Mouse (Mus musculus) bone marrow, adult 2 months (tissue): Measurements from ENCODE around the gene Ramp3.

Source experiments
- CTCF ChIP-seq: fragments of 200-500 bp; IDR thresholded peaks from 2 replicates; pipeline ENCODE4 v1.5.1; 2011; ENCODE audit warnings: low read length, control low read depth; ENCODE audit not compliant: control insufficient read depth, insufficient read depth
- POLR2A ChIP-seq: fragments of 200-500 bp; IDR thresholded peaks from 2 replicates; pipeline ENCODE4 v1.6.1; 2011; ENCODE audit warnings: low read depth, mild to moderate bottlenecking, control low read depth, low read length, borderline replicate concordance; ENCODE audit not compliant: control insufficient read depth

DNA sequence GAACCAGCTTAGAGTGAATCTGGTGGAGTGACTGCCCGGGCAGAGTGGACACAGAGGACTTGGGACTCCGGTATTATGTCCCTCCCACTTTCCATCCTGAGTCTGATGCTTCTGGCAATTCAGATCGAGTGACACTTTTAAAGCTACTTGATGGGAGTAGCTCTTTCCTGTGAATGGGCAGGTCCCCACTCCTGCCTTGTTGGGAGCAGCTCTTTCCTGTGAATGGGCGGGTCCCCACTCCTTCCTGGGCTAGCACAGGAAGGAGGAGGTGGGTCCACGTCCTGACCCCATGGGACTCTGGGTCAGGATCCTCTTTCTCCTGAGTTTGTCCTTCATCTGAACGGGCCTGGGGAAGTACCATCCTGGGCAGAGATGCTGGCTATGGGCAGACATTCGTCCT lies 17.1 kb downstream of the Ramp3 start:
- no peak for TF ChIP-seq CTCF
- TF ChIP-seq POLR2A = no peak
